Mouse (Mus musculus): ENCODE measurements around the gene Tst.

GRCm38 (mm10) chr15:78401921-78402320 lies 3.8 kb downstream of the Tst start:
- no peak for TF ChIP-seq CTCF (IDR thresholded peaks at IDR 0.05; ENCODE audit: low read depth)
- no peak for TF ChIP-seq EP300 (IDR thresholded peaks at IDR 0.05; ENCODE audit: low read depth)
